Mouse (Mus musculus): ENCODE data around the gene Mfsd12.

Gene Mfsd12

GRCm38 (mm10) chr10:81354738-81355477 is 2.4 kb upstream of the Mfsd12 start:
- no peak for DNase-seq (ENCODE audit: low read depth, low spot score)

GRCm38 (mm10) chr10:81355533-81355932 is 1.8 kb upstream of the Mfsd12 start:
- no peak for DNase-seq (ENCODE audit: low read depth, low spot score)

- DNase-seq (ENCODE audit: low read depth, low spot score), result no peak
Measured at GRCm38 (mm10) chr10:81356352-81356990, 820 bp upstream of the Mfsd12 start.

GRCm38 (mm10) chr10:81358209-81358608 is 918 bp downstream of the Mfsd12 start:
- no peak for DNase-seq (ENCODE audit: low read depth, low spot score)

GRCm38 (mm10) chr10:81358841-81359240 is 1.6 kb downstream of the Mfsd12 start:
- no peak for DNase-seq (ENCODE audit: low read depth, low spot score)

- DNase-seq (ENCODE audit: low read depth, low spot score), result no peak
Measured at GRCm38 (mm10) chr10:81360721-81361120, 3.4 kb downstream of the Mfsd12 start.

GRCm38 (mm10) chr10:81362336-81362949 is 5.2 kb downstream of the Mfsd12 start:
- DNase-seq (ENCODE audit: low read depth, low spot score), result no peak

GRCm38 (mm10) chr10:81363436-81364346 is 6.4 kb downstream of the Mfsd12 start:
- no peak for DNase-seq (ENCODE audit: low read depth, low spot score)

GRCm38 (mm10) chr10:81364666-81365065 is 7.4 kb downstream of the Mfsd12 start:
- no peak for DNase-seq (ENCODE audit: low read depth, low spot score)

GRCm38 (mm10) chr10:81365073-81365472 is 7.8 kb downstream of the Mfsd12 start:
- peak; percentile 52 for DNase-seq (ENCODE audit: low read depth, low spot score)

- DNase-seq (ENCODE audit: low read depth, low spot score), result no peak
Measured at GRCm38 (mm10) chr10:81365672-81366476, 8.6 kb downstream of the Mfsd12 start, which contains the start of gene 4930404N11Rik. TSS of gene 4930404N11Rik (minus strand) at chr10:81365816.

- no peak for DNase-seq (ENCODE audit: low read depth, low spot score)
Measured at GRCm38 (mm10) chr10:81366477-81367206, 9.4 kb downstream of the Mfsd12 start.

GRCm38 (mm10) chr10:81367207-81367495 is 9.9 kb downstream of the Mfsd12 start:
- no peak for DNase-seq (ENCODE audit: low read depth, low spot score)

GRCm38 (mm10) chr10:81375322-81375721 is 18.0 kb downstream of the Mfsd12 start:
- no peak for DNase-seq (ENCODE audit: low read depth, low spot score)

- DNase-seq (ENCODE audit: low read depth, low spot score), result no peak
Measured at GRCm38 (mm10) chr10:81376561-81377361, 19.5 kb downstream of the Mfsd12 start.

- no peak for DNase-seq (ENCODE audit: low read depth, low spot score)
Measured at GRCm38 (mm10) chr10:81377362-81377664, 20.0 kb downstream of the Mfsd12 start.

- no peak for DNase-seq (ENCODE audit: low read depth, low spot score)
Measured at GRCm38 (mm10) chr10:81377793-81378552, 20.7 kb downstream of the Mfsd12 start, which contains the start of gene Fzr1. TSS of gene Fzr1 (minus strand) at chr10:81378516.

GRCm38 (mm10) chr10:81378553-81379182 is 21.4 kb downstream of the Mfsd12 start:
- DNase-seq (ENCODE audit: low read depth, low spot score), result peak; percentile 99
